Mouse (Mus musculus): Measurements from ENCODE around the gene Mmp28. TPM values are rescaled to one million over a fixed set of nuclear protein-coding genes. Genes with fewer than 3 reads are reported as not detected.

Mmp28 gene
- polyA plus RNA-seq, 1 experiment from 2014 or later = 3.6 TPM

GRCm38 (mm10) chr11:83403787-83404186, 59.1 kb downstream of the Mmp28 start:
- DNase-seq (ENCODE audit: low spot score, missing footprints) (no peak), ATAC-seq (ENCODE audit: low FRiP score) (no peak)
- Histone ChIP-seq H3K9me3 (ENCODE audit: control insufficient read depth, low read length) (no peaks in the 10 kb centered on the region), H3K4me2 (no peak overlapping the region), H3K27me3 (ENCODE audit: control insufficient read depth, insufficient read depth, low read length) (no peaks in the 10 kb centered on the region), H3K4me3 (ENCODE audit: low read depth, low read length) (no peak overlapping the region), H3K27ac (ENCODE audit: low read depth, low read length) (no peak overlapping the region), H3K36me3 (ENCODE audit: control insufficient read depth, insufficient read depth, low read length) (peaks cover 4% of the 10 kb centered on the region; the same call in 1 of the 2 replicates), H3K9ac (ENCODE audit: low read length) (no peak overlapping the region), H3K4me1 (ENCODE audit: control insufficient read depth, insufficient read depth, low read length) (no peaks in the 10 kb centered on the region)
- 81% methylated on average over 7 of the region's 7 CpGs for WGBS

GRCm38 (mm10) chr11:83398724-83399123, 64.1 kb downstream of the Mmp28 start:
- H3K36me3 ChIP-seq (ENCODE audit: control insufficient read depth, insufficient read depth, low read length) = peaks cover 12% of the 10 kb centered on the region
- no peak overlapping the region for H3K4me2 ChIP-seq
- WGBS = 85% methylated on average over 5 of the region's 5 CpGs
- H3K9me3 ChIP-seq (ENCODE audit: control insufficient read depth, low read length) = no peaks in the 10 kb centered on the region
- H3K4me3 ChIP-seq (ENCODE audit: low read depth, low read length) = no peak overlapping the region
- H3K9ac ChIP-seq (ENCODE audit: low read length) = no peak overlapping the region
- no peaks in the 10 kb centered on the region for H3K27me3 ChIP-seq (ENCODE audit: control insufficient read depth, insufficient read depth, low read length)
- H3K4me1 ChIP-seq (ENCODE audit: control insufficient read depth, insufficient read depth, low read length) = peaks cover 11% of the 10 kb centered on the region
- no peak overlapping the region for H3K27ac ChIP-seq (ENCODE audit: low read depth, low read length)
- no peak for DNase-seq (ENCODE audit: low spot score, missing footprints)
- ATAC-seq (ENCODE audit: low FRiP score) = no peak

- Histone ChIP-seq H3K27ac (ENCODE audit: low read depth, low read length) (no peak overlapping the region), H3K4me1 (ENCODE audit: control insufficient read depth, insufficient read depth, low read length) (peaks cover 11% of the 10 kb centered on the region), H3K4me3 (ENCODE audit: low read depth, low read length) (no peak overlapping the region), H3K36me3 (ENCODE audit: control insufficient read depth, insufficient read depth, low read length) (peaks cover 12% of the 10 kb centered on the region), H3K4me2 (no peak overlapping the region), H3K9me3 (ENCODE audit: control insufficient read depth, low read length) (no peaks in the 10 kb centered on the region), H3K9ac (ENCODE audit: low read length) (no peak overlapping the region), H3K27me3 (ENCODE audit: control insufficient read depth, insufficient read depth, low read length) (no peaks in the 10 kb centered on the region)
- 89% methylated on average over 7 of the region's 7 CpGs for WGBS
- no peak for ATAC-seq (ENCODE audit: low FRiP score)
- no peak for DNase-seq (ENCODE audit: low spot score, missing footprints)
Observed at GRCm38 (mm10) chr11:83397626-83398025, 65.2 kb downstream of the Mmp28 start.

GRCm38 (mm10) chr11:83394802-83395439, 68.0 kb downstream of the Mmp28 start:
- no peak for DNase-seq (ENCODE audit: low spot score, missing footprints)
- WGBS = 28% methylated on average over 6 of the region's 6 CpGs
- H3K27ac ChIP-seq (ENCODE audit: low read depth, low read length) = no peak overlapping the region
- H3K4me3 ChIP-seq (ENCODE audit: low read depth, low read length) = no peak overlapping the region
- peaks cover 11% of the 10 kb centered on the region for H3K4me1 ChIP-seq (ENCODE audit: control insufficient read depth, insufficient read depth, low read length)
- H3K9ac ChIP-seq (ENCODE audit: low read length) = no peak overlapping the region
- peaks cover 10% of the 10 kb centered on the region for H3K36me3 ChIP-seq (ENCODE audit: control insufficient read depth, insufficient read depth, low read length)
- no peaks in the 10 kb centered on the region for H3K9me3 ChIP-seq (ENCODE audit: control insufficient read depth, low read length)
- ATAC-seq (ENCODE audit: low FRiP score) = no peak
- no peak overlapping the region for H3K4me2 ChIP-seq
- H3K27me3 ChIP-seq (ENCODE audit: control insufficient read depth, insufficient read depth, low read length) = no peaks in the 10 kb centered on the region

- DNase-seq (ENCODE audit: low spot score, missing footprints) = no peak
- Histone ChIP-seq H3K27me3 (ENCODE audit: control insufficient read depth, insufficient read depth, low read length) (no peaks in the 10 kb centered on the region), H3K4me3 (ENCODE audit: low read depth, low read length) (no peak overlapping the region), H3K4me2 (no peak overlapping the region), H3K9ac (ENCODE audit: low read length) (no peak overlapping the region), H3K9me3 (ENCODE audit: control insufficient read depth, low read length) (no peaks in the 10 kb centered on the region), H3K36me3 (ENCODE audit: control insufficient read depth, insufficient read depth, low read length) (peaks cover 7% of the 10 kb centered on the region), H3K4me1 (ENCODE audit: control insufficient read depth, insufficient read depth, low read length) (peaks cover 11% of the 10 kb centered on the region), H3K27ac (ENCODE audit: low read depth, low read length) (no peak overlapping the region)
- 90% methylated on average over 4 of the region's 4 CpGs for WGBS
- no peak for ATAC-seq (ENCODE audit: low FRiP score)
Observed at GRCm38 (mm10) chr11:83393062-83393461, 69.8 kb downstream of the Mmp28 start.

Other genes starting within 250 kb of the Mmp28 start
- gene Slfn14, start 176.3 kb downstream of the Mmp28 start, polyA plus RNA-seq (2014; fragmentation: Nextera tagmentation; extraction: Ambion mirVana) = 0.79 and 0.88 TPM in 2 replicates
- gene Ap2b1, start 164.0 kb downstream of the Mmp28 start, polyA plus RNA-seq (2014; fragmentation: Nextera tagmentation; extraction: Ambion mirVana) = 121 and 130 TPM in 2 replicates
- 20.1 and 20.8 TPM in 2 replicates for gene Pex12, start 160.5 kb downstream of the Mmp28 start, polyA plus RNA-seq (2014; fragmentation: Nextera tagmentation; extraction: Ambion mirVana)
- 3.0 and 4.6 TPM in 2 replicates for gene Rasl10b, start 53.9 kb downstream of the Mmp28 start, polyA plus RNA-seq (2014; fragmentation: Nextera tagmentation; extraction: Ambion mirVana)
- gene Gas2l2, start 33.6 kb downstream of the Mmp28 start, polyA plus RNA-seq (2014; fragmentation: Nextera tagmentation; extraction: Ambion mirVana) = 0.12 TPM in 1 of 2 replicates, not detected in the other
- 0.89 TPM in 1 of 2 replicates, not detected in the other for gene 1700020L24Rik, start 25.4 kb downstream of the Mmp28 start, polyA plus RNA-seq (2014; fragmentation: Nextera tagmentation; extraction: Ambion mirVana)
- 8.5 and 10.6 TPM in 2 replicates for gene Taf15, start 10.0 kb upstream of the Mmp28 start, polyA plus RNA-seq (2014; fragmentation: Nextera tagmentation; extraction: Ambion mirVana)
- not detected in 2 replicates for gene Heatr9, start 59.1 kb upstream of the Mmp28 start, polyA plus RNA-seq (2014; fragmentation: Nextera tagmentation; extraction: Ambion mirVana)
- gene Ccl5, start 67.4 kb upstream of the Mmp28 start, polyA plus RNA-seq (2014; fragmentation: Nextera tagmentation; extraction: Ambion mirVana) = not detected in 2 replicates
- 1.5 and 2.8 TPM in 2 replicates for gene Ccl9, start 115.6 kb upstream of the Mmp28 start, polyA plus RNA-seq (2014; fragmentation: Nextera tagmentation; extraction: Ambion mirVana)
- gene Ccl6, start 130.0 kb upstream of the Mmp28 start, polyA plus RNA-seq (2014; fragmentation: Nextera tagmentation; extraction: Ambion mirVana) = 1.9 and 2.1 TPM in 2 replicates
- gene Rpl9-ps1, start 182.6 kb upstream of the Mmp28 start, polyA plus RNA-seq (2014; fragmentation: Nextera tagmentation; extraction: Ambion mirVana) = not detected in 2 replicates
- 0.79 and 1.2 TPM in 2 replicates for gene Ccl3, start 186.3 kb upstream of the Mmp28 start, polyA plus RNA-seq (2014; fragmentation: Nextera tagmentation; extraction: Ambion mirVana)
- gene Ccl4, start 199.5 kb upstream of the Mmp28 start, polyA plus RNA-seq (2014; fragmentation: Nextera tagmentation; extraction: Ambion mirVana) = not detected in 2 replicates
- not detected in 2 replicates for gene Wfdc17, start 240.9 kb upstream of the Mmp28 start, polyA plus RNA-seq (2014; fragmentation: Nextera tagmentation; extraction: Ambion mirVana)
- not detected in 2 replicates for gene Wfdc18, start 245.9 kb upstream of the Mmp28 start, polyA plus RNA-seq (2014; fragmentation: Nextera tagmentation; extraction: Ambion mirVana)